Mouse (Mus musculus) 3134 (cell line): ENCODE measurements around the gene Ttn.
"Not testable (repeated sequence)": the region's sequence is repeated elsewhere in the genome, so short reads cannot be mapped to it uniquely, and the experiment has no call there.

Source experiments
- DNase-seq: peaks from one replicate; pipeline ENCODE4 v3.0.0-alpha.2; 2011; ENCODE audit warnings: low spot score; ENCODE audit not compliant: insufficient read length; ENCODE audit errors: extremely low read depth

Ttn gene

GRCm38 (mm10) chr2:76982391-76983145 is at the start of gene Ttn:
TSS of gene Ttn (minus strand) at chr2:76982547.
- DNase-seq, result no peak

- peak; percentile 6 for DNase-seq
These were observed 38.3 kb upstream of the Ttn start for GRCm38 (mm10) chr2:77020649-77021048.

GRCm38 (mm10) chr2:77017735-77018134 is 35.4 kb upstream of the Ttn start:
- DNase-seq, result no peak

GRCm38 (mm10) chr2:77013449-77013848 is 31.1 kb upstream of the Ttn start:
- DNase-seq, result not testable (repeated sequence)

- no peak for DNase-seq
These were observed 29.6 kb upstream of the Ttn start for GRCm38 (mm10) chr2:77011981-77012380.

GRCm38 (mm10) chr2:77007015-77007414 is 24.7 kb upstream of the Ttn start:
- no peak for DNase-seq

- no peak for DNase-seq
These were observed 20.8 kb upstream of the Ttn start for GRCm38 (mm10) chr2:77003148-77003547.

GRCm38 (mm10) chr2:76998351-76998750 is 16.0 kb upstream of the Ttn start:
- no peak for DNase-seq

- DNase-seq, result no peak
These were observed 10.3 kb upstream of the Ttn start for GRCm38 (mm10) chr2:76992493-76993201.

GRCm38 (mm10) chr2:76987317-76987716 is 5.0 kb upstream of the Ttn start:
- no peak for DNase-seq

GRCm38 (mm10) chr2:76984384-76984783 is 2.0 kb upstream of the Ttn start:
- no peak for DNase-seq

- no peak for DNase-seq
These were observed 1.3 kb upstream of the Ttn start for GRCm38 (mm10) chr2:76983601-76984000.

GRCm38 (mm10) chr2:76981717-76982116 is 630 bp downstream of the Ttn start:
- no peak for DNase-seq

- DNase-seq, result no peak
These were observed 2.2 kb downstream of the Ttn start for GRCm38 (mm10) chr2:76980146-76980545.

GRCm38 (mm10) chr2:76977650-76978049 is 4.7 kb downstream of the Ttn start:
- no peak for DNase-seq

GRCm38 (mm10) chr2:76972051-76972450 is 10.3 kb downstream of the Ttn start:
- no peak for DNase-seq

GRCm38 (mm10) chr2:76971069-76971468 is 11.3 kb downstream of the Ttn start:
- DNase-seq, result no peak

- no peak for DNase-seq
These were observed 11.7 kb downstream of the Ttn start for GRCm38 (mm10) chr2:76970669-76971068.

- DNase-seq, result no peak
These were observed 12.1 kb downstream of the Ttn start for GRCm38 (mm10) chr2:76970204-76970603.

GRCm38 (mm10) chr2:76969637-76970036 is 12.7 kb downstream of the Ttn start:
- no peak for DNase-seq

GRCm38 (mm10) chr2:76968919-76969318 is 13.4 kb downstream of the Ttn start:
- DNase-seq, result no peak

GRCm38 (mm10) chr2:76966582-76966981 is 15.8 kb downstream of the Ttn start:
- DNase-seq, result no peak
